Mouse (Mus musculus) CH12.LX (cell line): Measurements from ENCODE around the gene Foxp1. TPM values are rescaled to one million over a fixed set of nuclear protein-coding genes. Genes with fewer than 3 reads are reported as not detected.

Experiments
- DNase-seq: peaks from one replicate; pipeline ENCODE4 v3.0.0-alpha.2; 2013; ENCODE audit errors: extremely low read depth
- H3K27ac ChIP-seq: 2 replicates; pipeline ENCODE4 v1.5.1; 2012; ENCODE audit warnings: low read depth, mild to moderate bottlenecking, control low read depth, moderate library complexity; ENCODE audit not compliant: insufficient read depth
- H3K27me3 ChIP-seq: replicated peaks from 2 replicates; pipeline ENCODE3; 2012; ENCODE audit warnings: inconsistent platforms
- H3K36me3 ChIP-seq, 2 experiments: replicated peaks in 1 of 2; 2 replicates each; pipeline versions ENCODE3 to v1.6.1; 2012; ENCODE audit warnings: inconsistent platforms in 1 of 2, low read length in 1 of 2, mild to moderate bottlenecking in 1 of 2, mixed read lengths in 1 of 2, moderate library complexity in 1 of 2; ENCODE audit not compliant: control insufficient read depth in 1 of 2, insufficient read depth in 1 of 2
- H3K4me1 ChIP-seq, 2 experiments: 2 replicates each; pipeline ENCODE4 v1.6.1; 2012; ENCODE audit warnings: inconsistent platforms in 1 of 2, moderate library complexity in 1 of 2; ENCODE audit not compliant: insufficient read depth in 2 of 2, control insufficient read depth in 1 of 2
- H3K4me2 ChIP-seq: 2 replicates; pipeline ENCODE4 v1.6.1; 2012; ENCODE audit warnings: low read depth, mild to moderate bottlenecking, control low read depth; ENCODE audit not compliant: poor library complexity, insufficient read depth, severe bottlenecking
- H3K4me3 ChIP-seq, 3 experiments: fragments of 150-350 bp in 1 of 3; sonication (generic) in 1 of 3; replicated peaks in 1 of 3; 2 replicates each; pipeline versions ENCODE3 to v1.5.1; 2011 to 2012; ENCODE audit warnings: low read depth in 2 of 3, low read length in 2 of 3, mild to moderate bottlenecking in 2 of 3, moderate library complexity in 2 of 3, control low read depth in 1 of 3, improper control_type of control experiment in 1 of 3, inconsistent platforms in 1 of 3, mixed read lengths in 1 of 3; ENCODE audit not compliant: poor library complexity in 1 of 3
- H3K79me2 ChIP-seq: replicated peaks from 2 replicates; pipeline ENCODE4 v1.6.1; 2012; ENCODE audit warnings: mild to moderate bottlenecking, moderate library complexity; ENCODE audit not compliant: control insufficient read depth, poor library complexity, insufficient read depth, severe bottlenecking; ENCODE audit errors: extremely low read depth
- H3K9ac ChIP-seq: 2 replicates; pipeline ENCODE4 v1.6.1; 2012; ENCODE audit warnings: low read depth, mild to moderate bottlenecking, control low read depth, moderate library complexity; ENCODE audit not compliant: insufficient read depth
- H3K9me3 ChIP-seq: replicated peaks from 2 replicates; pipeline ENCODE3; 2012; ENCODE audit warnings: low read length, inconsistent platforms, mixed read lengths
- BHLHE40 ChIP-seq: IDR thresholded peaks from 2 replicates; pipeline ENCODE4 v1.6.1; 2011; ENCODE audit warnings: mild to moderate bottlenecking, low read depth, low read length, improper control_type of control experiment
- CHD1 ChIP-seq: IDR thresholded peaks from 2 replicates; pipeline ENCODE4 v1.6.1; 2012; ENCODE audit warnings: low read depth, low read length, improper control_type of control experiment, inconsistent platforms
- ELF1 ChIP-seq: IDR thresholded peaks from 2 replicates; pipeline ENCODE4 v1.6.1; 2014; ENCODE audit warnings: low read depth, mild to moderate bottlenecking, inconsistent platforms, low read length, improper control_type of control experiment
- EP300 ChIP-seq: IDR thresholded peaks from 2 replicates; pipeline ENCODE4 v1.6.1; 2011; ENCODE audit warnings: low read length, improper control_type of control experiment
- ETS1 ChIP-seq: conservative IDR thresholded peaks from 2 replicates; pipeline ENCODE4 v1.6.1; 2012; ENCODE audit warnings: low read depth, mild to moderate bottlenecking, inconsistent platforms, low read length, improper control_type of control experiment, moderate library complexity
- GABPA ChIP-seq: IDR thresholded peaks from 2 replicates; pipeline ENCODE4 v1.6.1; 2012; ENCODE audit warnings: low read depth, low read length, improper control_type of control experiment, inconsistent platforms; ENCODE audit not compliant: insufficient replicate concordance
- HCFC1 ChIP-seq: IDR thresholded peaks from 2 replicates; pipeline ENCODE4 v1.6.1; 2012; ENCODE audit warnings: low read depth, mild to moderate bottlenecking, inconsistent platforms, low read length, improper control_type of control experiment
- IRF4 ChIP-seq: IDR thresholded peaks from 2 replicates; pipeline ENCODE4 v1.6.1; 2014; ENCODE audit warnings: low read depth, mild to moderate bottlenecking, inconsistent platforms, low read length, improper control_type of control experiment
- JUN ChIP-seq: IDR thresholded peaks from 2 replicates; pipeline ENCODE4 v1.6.1; 2011; ENCODE audit warnings: low read depth, mild to moderate bottlenecking, low read length, improper control_type of control experiment, moderate library complexity; ENCODE audit not compliant: insufficient read depth
- MAFK ChIP-seq: IDR thresholded peaks from 2 replicates; pipeline ENCODE4 v1.6.1; 2011; ENCODE audit warnings: low read length, improper control_type of control experiment; ENCODE audit not compliant: insufficient replicate concordance
- MAZ ChIP-seq: IDR thresholded peaks from 2 replicates; pipeline ENCODE4 v1.6.1; 2012; ENCODE audit warnings: low read depth, mild to moderate bottlenecking, inconsistent platforms, low read length, improper control_type of control experiment, moderate library complexity
- MEF2A ChIP-seq: IDR thresholded peaks from 2 replicates; pipeline ENCODE4 v1.6.1; 2014; ENCODE audit warnings: low read depth, mild to moderate bottlenecking, inconsistent platforms, low read length, improper control_type of control experiment, borderline replicate concordance
- MYC ChIP-seq: IDR thresholded peaks from 2 replicates; pipeline ENCODE4 v1.6.1; 2011; ENCODE audit warnings: low read depth, mild to moderate bottlenecking, improper control_type of control experiment, low read length
- NELFE ChIP-seq: IDR thresholded peaks from 2 replicates; pipeline ENCODE4 v1.6.1; 2011; ENCODE audit warnings: low read depth, low read length, improper control_type of control experiment
- NRF1 ChIP-seq: IDR thresholded peaks from 2 replicates; pipeline ENCODE4 v1.6.1; 2014; ENCODE audit warnings: low read depth, mild to moderate bottlenecking, inconsistent platforms, low read length, improper control_type of control experiment, moderate library complexity
- PAX5 ChIP-seq: IDR thresholded peaks from 2 replicates; pipeline ENCODE4 v1.6.1; 2012; ENCODE audit warnings: low read length, inconsistent platforms, mixed read lengths
- POLR2A ChIP-seq: IDR thresholded peaks from 2 replicates; pipeline ENCODE4 v1.6.1; 2011; ENCODE audit warnings: low read depth, mild to moderate bottlenecking, improper control_type of control experiment, low read length
- POLR2AphosphoS2 ChIP-seq: IDR thresholded peaks from 2 replicates; pipeline ENCODE4 v1.6.1; 2011; ENCODE audit warnings: low read depth, low read length, improper control_type of control experiment
- RAD21 ChIP-seq: IDR thresholded peaks from 2 replicates; pipeline ENCODE4 v1.6.1; 2011; ENCODE audit warnings: low read depth, mild to moderate bottlenecking, low read length, improper control_type of control experiment, moderate library complexity
- RCOR1 ChIP-seq: conservative IDR thresholded peaks from 2 replicates; pipeline ENCODE4 v1.6.1; 2012; ENCODE audit warnings: low read depth, mild to moderate bottlenecking, inconsistent platforms, low read length, improper control_type of control experiment
- SIN3A ChIP-seq: IDR thresholded peaks from 2 replicates; pipeline ENCODE4 v1.6.1; 2012; ENCODE audit warnings: low read length, improper control_type of control experiment, inconsistent platforms
- TBP ChIP-seq: conservative IDR thresholded peaks from 2 replicates; pipeline ENCODE4 v1.6.1; 2011; ENCODE audit warnings: low read depth, low read length, improper control_type of control experiment
- TCF12 ChIP-seq: IDR thresholded peaks from 2 replicates; pipeline ENCODE4 v1.6.1; 2014; ENCODE audit warnings: low read depth, mild to moderate bottlenecking, inconsistent platforms, low read length, improper control_type of control experiment
- ZMIZ1 ChIP-seq: IDR thresholded peaks from 2 replicates; pipeline ENCODE4 v1.6.1; 2012; ENCODE audit warnings: low read depth, mild to moderate bottlenecking, inconsistent platforms, low read length, improper control_type of control experiment
- dilution Hi-C: fragments of 300-500 bp; cut with MboI; formaldehyde crosslinking; loops from 2 replicates; pipeline ENCODE4 v1.14.3; 2020; ENCODE audit warnings: low sequenced_read_pairs; ENCODE audit not compliant: extremely low pct_unique_long_range_greater_than_20kb, extremely low pct_ligation_motif_present
- in situ Hi-C: fragments of 300-500 bp; cut with MboI; formaldehyde crosslinking; loops from 3 replicates; pipeline ENCODE4 v1.14.3; 2019; ENCODE audit warnings: low sequenced_read_pairs, low pct_ligation_motif_present, low pct_unique_long_range_greater_than_20kb, mixed read lengths
- polyA plus RNA-seq: library from polyadenylated mRNA; unstranded; fragments of >175 nt; gene quantifications from 2 replicates; pipeline ENCODE4 v1.2.1, GENCODE M21; 2012; ENCODE audit warnings: low read depth; ENCODE audit not compliant: insufficient read length
- total RNA-seq, 2 experiments: library from RNA; depleted of rRNA; stranded (reverse); fragments of 300-350 nt in 1 of 2; fragments of >200 nt in 1 of 2; gene quantifications; 2 replicates each; pipeline ENCODE4 v1.2.3; 2012 to 2014

The Foxp1 gene
- total and polyA plus RNA-seq, 3 experiments: 66.5 to 105 (median 87.4) TPM

GRCm38 (mm10) chr6:99042175-99042954 is 480.2 kb downstream of the Foxp1 start:
- dilution Hi-C loops: no loop called here
- Histone ChIP-seq H3K9me3 (no peaks in the 10 kb centered on the region), H3K4me3 (peak overlapping the region in 1 of 3 experiments; percentile 45), H3K9ac (peak overlapping the region; percentile 98), H3K27ac (peak overlapping the region; percentile 100), H3K36me3 (peaks cover 36 to 52% of the 10 kb centered on the region in 2 experiments), H3K79me2 (peaks cover 67% of the 10 kb centered on the region), H3K27me3 (no peaks in the 10 kb centered on the region), H3K4me2 (peak overlapping the region; percentile 58), H3K4me1 (peaks cover 37 to 86% of the 10 kb centered on the region in 2 experiments)
- no peak for DNase-seq
- in situ Hi-C loops: no loop called here
- TF ChIP-seq EP300: peak; percentile 77
- no peak for TF ChIP-seq POLR2AphosphoS2
- 0 out of 2 replicates have a peak, but pooled peaks have one; percentile 12 for TF ChIP-seq MAFK
- TF ChIP-seq NRF1: no peak
- TF ChIP-seq BHLHE40: peak; percentile 67
- TF ChIP-seq RCOR1: no peak; the same call in 1 of the 2 replicates
- peak; percentile 60 for TF ChIP-seq NELFE
- 0 out of 2 replicates have a peak, but pooled peaks have one; percentile 32 for TF ChIP-seq ELF1
- peak; percentile 93 for TF ChIP-seq CHD1
- no peak for TF ChIP-seq RAD21
- TF ChIP-seq HCFC1: peak; percentile 12; the same call in 1 of the 2 replicates
- TF ChIP-seq TBP: peak; percentile 86; the same call in 1 of the 2 replicates
- peak; percentile 63; the same call in 1 of the 2 replicates for TF ChIP-seq MYC
- peak; percentile 51; the same call in 1 of the 2 replicates for TF ChIP-seq MAZ
- no peak for TF ChIP-seq PAX5
- peak; percentile 27; the same call in 1 of the 2 replicates for TF ChIP-seq JUN
- TF ChIP-seq GABPA: no peak
- TF ChIP-seq TCF12: peak; percentile 83; the same call in 1 of the 2 replicates
- peak; percentile 52 for TF ChIP-seq POLR2A
- TF ChIP-seq SIN3A: peak; percentile 75; the same call in 1 of the 2 replicates
- peak; percentile 59; the same call in 1 of the 2 replicates for TF ChIP-seq MEF2A
- peak; percentile 79 for TF ChIP-seq ETS1
- peak; percentile 83 for TF ChIP-seq IRF4
- TF ChIP-seq ZMIZ1: 0 out of 2 replicates have a peak, but pooled peaks have one; percentile 45
